ENCODE assay signal across 8 mouse cellular contexts in genomic region chr16:52449889-52450244, GRCm38 (mm10). TPM values are rescaled to one million over a fixed set of nuclear protein-coding genes. Genes with fewer than 3 reads are reported as not detected.
DNase-seq lines count a peak whose midpoint lies in the region; ATAC-seq and TF ChIP-seq lines count a peak whose summit lies in the region.

No protein-coding gene starts in this region.

- no peaks in the 10 kb centered on the region for H3K27me3 ChIP-seq in cerebellum, adult 2 months (ENCODE audit: control insufficient read depth, insufficient read depth, low read length)
- no peaks in the 10 kb centered on the region for H3K27me3 ChIP-seq in spleen, adult 2 months (ENCODE audit: control insufficient read depth, insufficient read depth, low read length)
- peaks cover 25% of the 10 kb centered on the region for H3K27me3 ChIP-seq in liver, embryonic 16.5 days (ENCODE audit: control insufficient read depth, insufficient read depth, low read depth, low read length)

- H3K4me3 ChIP-seq in cerebellum, adult 2 months (replicated peaks; ENCODE audit: insufficient read depth, low read depth, low read length) = peak overlapping the region; percentile 70
- H3K4me3 ChIP-seq in spleen, adult 2 months (ENCODE audit: extremely low read depth, insufficient read depth, insufficient read length) = peak overlapping the region; percentile 47; the same call in 1 of the 2 replicates
- H3K4me3 ChIP-seq in liver, embryonic 16.5 days (ENCODE audit: low read depth, low read length) = peak overlapping the region; percentile 60

- TF ChIP-seq CTCF in cerebellum, adult 2 months (IDR thresholded peaks at IDR 0.05; ENCODE audit: borderline replicate concordance, insufficient read depth, low read depth, low read length) = no peak
- TF ChIP-seq CTCF in spleen, adult 2 months (IDR thresholded peaks at IDR 0.05; ENCODE audit: extremely low read depth, insufficient read depth, insufficient read length, insufficient replicate concordance) = no peak

- TF ChIP-seq POLR2A in cerebellum, adult 2 months (IDR thresholded peaks at IDR 0.05; ENCODE audit: borderline replicate concordance, insufficient read depth, low read length) = no peak
- TF ChIP-seq POLR2A in spleen, adult 2 months (IDR thresholded peaks at IDR 0.05; ENCODE audit: low read depth, low read length) = no peak

- H3K9ac ChIP-seq in liver, embryonic 16.5 days (ENCODE audit: low read depth, low read length) = no peak overlapping the region

- peak overlapping the region; percentile 27 for H3K4me2 ChIP-seq in liver, embryonic 16.5 days (ENCODE audit: low read depth, low read length)

- no peak for ATAC-seq in liver, embryonic 16.5 days (ENCODE audit: low read depth)

- H3K27ac ChIP-seq in cerebellum, adult 2 months (ENCODE audit: insufficient read depth, low read length) = no peak overlapping the region
- no peak overlapping the region for H3K27ac ChIP-seq in spleen, adult 2 months (ENCODE audit: insufficient read depth, low read length)
- H3K27ac ChIP-seq in liver, embryonic 16.5 days (ENCODE audit: low read length) = no peak overlapping the region

- 27% methylated on average over 3 of the region's 3 CpGs for WGBS in cerebellum, adult 2 months
- 18% methylated on average over 3 of the region's 3 CpGs for WGBS in spleen, adult 2 months
- WGBS in liver, embryonic 16.5 days (ENCODE audit: insufficient replicate concordance) = 14% methylated on average over 3 of the region's 3 CpGs

- 0 out of 2 replicates have a peak, but pooled peaks cover under 1% of the 10 kb centered on the region for H3K4me1 ChIP-seq in cerebellum, adult 2 months (ENCODE audit: control insufficient read depth, insufficient read depth, low read length)
- H3K4me1 ChIP-seq in spleen, adult 2 months (ENCODE audit: control insufficient read depth, insufficient read depth, insufficient read length) = peaks cover 2% of the 10 kb centered on the region; the same call in 1 of the 2 replicates
- no peaks in the 10 kb centered on the region for H3K4me1 ChIP-seq in liver, embryonic 16.5 days (ENCODE audit: control insufficient read depth, low read depth, low read length)

- no peaks in the 10 kb centered on the region for H3K36me3 ChIP-seq in spleen, adult 2 months (ENCODE audit: control insufficient read depth, insufficient read depth, low read length)
- H3K36me3 ChIP-seq in liver, embryonic 16.5 days (ENCODE audit: control insufficient read depth, insufficient read depth) = no peaks in the 10 kb centered on the region

- H3K9me3 ChIP-seq in liver, embryonic 16.5 days (replicated peaks; ENCODE audit: control insufficient read depth, low read length) = no peaks in the 10 kb centered on the region

- DNase-seq in cerebellum, adult 2 months = no peak
- no peak for DNase-seq in cerebellum, postnatal 25 days
- no peak for DNase-seq in spleen, adult 2 months (ENCODE audit: low read depth in 1 of 2, low spot score in 2 of 2)
- no peak for DNase-seq in spleen, postnatal 10 days (ENCODE audit: low spot score in 2 of 2)
- DNase-seq in adipocyte (ENCODE audit: low spot score) = no peak
- no peak for DNase-seq in ovary, postnatal 36 days (ENCODE audit: low spot score)
- DNase-seq in spleen, adult 18-20 months = no peak

RNA-seq across cellular contexts. Expression of gene Alcam, which starts 4.0 kb away (rescaled TPM):
- 23.4 and 25.2 TPM in 2 replicates for polyA plus RNA-seq in cerebellum, adult 2 months (2012; rRNA removed)
- 2.8 and 4.2 TPM in 2 replicates for polyA plus RNA-seq in spleen, adult 2 months (2012; rRNA removed)
- 8.6 and 9.8 TPM in 2 replicates for polyA plus RNA-seq in liver, embryonic 16.5 days (2015; fragmentation: Nextera tagmentation; extraction: Ambion mirVana)
